In the genomic region with DNA sequence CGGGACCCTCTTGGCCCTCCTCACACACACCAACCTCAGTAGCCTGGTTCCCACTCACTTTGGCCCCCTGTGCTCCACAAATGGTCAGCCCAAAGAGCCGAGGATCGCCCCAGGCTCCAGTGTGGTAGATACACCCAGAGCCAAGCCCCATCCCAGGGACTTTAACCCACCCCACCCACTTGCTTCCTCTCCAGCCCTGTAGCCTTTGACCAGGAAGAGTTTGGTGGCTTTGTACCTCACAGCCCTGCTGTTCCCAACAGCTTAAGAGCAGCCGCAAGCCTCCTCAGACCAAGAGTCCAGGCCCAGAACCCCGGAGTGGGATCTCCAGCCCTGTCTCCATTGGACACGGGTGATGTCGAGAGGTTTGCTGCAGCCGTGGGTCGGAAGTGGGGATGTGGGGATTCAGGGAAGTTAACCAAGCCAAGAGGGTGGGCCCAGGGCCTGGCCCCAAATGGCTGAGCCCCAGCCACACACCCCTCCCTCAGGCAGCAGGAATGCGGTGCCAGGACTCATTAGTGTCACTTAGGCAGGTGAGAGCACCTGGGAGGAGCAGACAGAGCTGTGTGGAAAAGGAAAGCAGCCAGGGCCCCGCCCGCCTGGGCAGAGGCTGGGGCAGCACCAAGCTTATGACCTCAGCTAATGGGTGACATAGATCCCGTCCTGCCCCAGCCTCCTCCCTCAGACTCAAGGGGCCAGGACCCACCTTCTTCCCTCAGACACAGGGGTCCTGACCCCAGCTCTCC, we compare ENCODE assay signal across 23 mouse cellular contexts. TPM values are rescaled to one million over a fixed set of nuclear protein-coding genes. Genes with fewer than 3 reads are reported as not detected.
DNase-seq lines count a peak whose midpoint lies in the region; ATAC-seq and TF ChIP-seq lines count a peak whose summit lies in the region.
"Had no signal": no experiment of that assay in that cellular context is flagged by ENCODE, and none has a peak within 500 bp of the region (broad histone marks: within the 10 kb centered on the region; RNA-seq: fewer than 3 reads in every experiment).

No protein-coding gene starts in this region.

- DNase-seq in kidney, adult 9 months = peak; percentile 65
- DNase-seq in large intestine, adult 2 months (ENCODE audit: low read depth, low spot score) = peak; percentile 89
- peak; percentile 84 for DNase-seq in lung, postnatal 25 days (ENCODE audit: low spot score)
- DNase-seq in gastrocnemius, adult 2 months = no peak
- DNase-seq in layer of hippocampus, adult 11-12 months (ENCODE audit: low spot score) = no peak
- DNase-seq: cerebellum, adult 11-12 months; heart, adult 2 months; heart, postnatal 14 days; right cerebral cortex, adult 18-20 months had no signal

- no peak for TF ChIP-seq CTCF in gastrocnemius, adult 2 months (IDR thresholded peaks at IDR 0.05)

- H3K27ac ChIP-seq in kidney, embryonic 15.5 days = no peak overlapping the region
- no peak overlapping the region for H3K27ac ChIP-seq in gastrocnemius, adult 2 months
- H3K27ac ChIP-seq in hindbrain, embryonic 16.5 days (ENCODE audit: low read depth, low read length) = no peak overlapping the region
- H3K27ac ChIP-seq: forebrain, embryonic 15.5 days; heart, adult 2 months; hindbrain, postnatal 0 days; macrophage; midbrain, embryonic 13.5 days had no signal

- H3K27me3 ChIP-seq in kidney, embryonic 15.5 days = peaks cover 14% of the 10 kb centered on the region
- peaks cover 10% of the 10 kb centered on the region; the same call in 1 of the 2 replicates for H3K27me3 ChIP-seq in hindbrain, embryonic 16.5 days (replicated peaks; ENCODE audit: control insufficient read depth, insufficient read depth, low read length)

- no peaks in the 10 kb centered on the region for H3K36me3 ChIP-seq in kidney, embryonic 15.5 days
- H3K36me3 ChIP-seq in hindbrain, embryonic 16.5 days (ENCODE audit: control insufficient read depth, insufficient read depth, low read length) = no peaks in the 10 kb centered on the region
- H3K36me3 ChIP-seq: forebrain, embryonic 15.5 days; G1E; midbrain, embryonic 13.5 days had no signal

- H3K9ac ChIP-seq in kidney, embryonic 15.5 days = no peak overlapping the region
- no peak overlapping the region for H3K9ac ChIP-seq in hindbrain, embryonic 16.5 days (ENCODE audit: low read depth, low read length)
- H3K9ac ChIP-seq: forebrain, embryonic 15.5 days; midbrain, embryonic 13.5 days had no signal

- no peaks in the 10 kb centered on the region; the same call in 1 of the 2 replicates for H3K9me3 ChIP-seq in kidney, embryonic 15.5 days (replicated peaks)
- H3K9me3 ChIP-seq in hindbrain, embryonic 16.5 days (ENCODE audit: control insufficient read depth, low read length) = no peaks in the 10 kb centered on the region
- H3K9me3 ChIP-seq: forebrain, embryonic 15.5 days; midbrain, embryonic 13.5 days had no signal

- peaks cover 16% of the 10 kb centered on the region for H3K4me1 ChIP-seq in kidney, embryonic 15.5 days
- peaks cover 7% of the 10 kb centered on the region for H3K4me1 ChIP-seq in hindbrain, embryonic 16.5 days (ENCODE audit: control insufficient read depth, insufficient read depth, low read depth, low read length)

- no peak overlapping the region for H3K4me3 ChIP-seq in kidney, embryonic 15.5 days (replicated peaks)
- no peak overlapping the region for H3K4me3 ChIP-seq in gastrocnemius, adult 2 months
- no peak overlapping the region for H3K4me3 ChIP-seq in hindbrain, embryonic 16.5 days (ENCODE audit: low read length)
- H3K4me3 ChIP-seq: forebrain, embryonic 15.5 days; heart, adult 2 months; midbrain, embryonic 13.5 days had no signal

- ATAC-seq in kidney, embryonic 15.5 days (replicated peaks; ENCODE audit: low FRiP score) = no peak
- ATAC-seq in hindbrain, embryonic 16.5 days = no peak
- ATAC-seq: forebrain, embryonic 15.5 days; hindbrain, postnatal 0 days; midbrain, embryonic 13.5 days had no signal

- no peak overlapping the region for H3K4me2 ChIP-seq in kidney, embryonic 15.5 days
- no peak overlapping the region for H3K4me2 ChIP-seq in hindbrain, embryonic 16.5 days (ENCODE audit: low read length)
- H3K4me2 ChIP-seq: forebrain, embryonic 15.5 days; midbrain, embryonic 13.5 days had no signal

- intact Hi-C loops in gastrocnemius, adult 2 months (cut with DNase I) = loop anchor here (5.0 kb wide), 1 partner anchor 34 kb away; no protein-coding TSS in a partner anchor

- WGBS in kidney, embryonic 15.5 days = 66% methylated on average over 13 of the region's 13 CpGs
- 19% methylated on average over 13 of the region's 13 CpGs for WGBS in large intestine, adult 2 months
- WGBS in hindbrain, embryonic 16.5 days = 76% methylated on average over 13 of the region's 13 CpGs

RNA-seq across cellular contexts. Expression of gene Myh14, which starts 2.5 kb away (rescaled TPM):
- polyA plus RNA-seq in kidney, embryonic 15.5 days (2015; fragmentation: Nextera tagmentation; extraction: Ambion mirVana) = 1.6 and 2.7 TPM in 2 replicates
- 163 and 237 TPM in 2 replicates for polyA plus RNA-seq in large intestine, adult 2 months (2012; rRNA removed)
- total RNA-seq in gastrocnemius, adult 2 months (2021) = 10 to 100 TPM; 32.0 to 36.7 TPM
- polyA plus RNA-seq in hindbrain, embryonic 16.5 days (2015; fragmentation: Nextera tagmentation; extraction: Ambion mirVana) = 5.0 and 8.0 TPM in 2 replicates
- total RNA-seq: G1E had no signal
- polyA plus RNA-seq: G1E, macrophage had no signal

RNA-seq across cellular contexts. Expression of gene Izumo2, which starts 40.4 kb away (rescaled TPM):
- not detected in 2 replicates for polyA plus RNA-seq in kidney, embryonic 15.5 days (2015; fragmentation: Nextera tagmentation; extraction: Ambion mirVana)
- polyA plus RNA-seq in large intestine, adult 2 months (2012; rRNA removed) = not detected in 2 replicates
- not detected for total RNA-seq in gastrocnemius, adult 2 months (2021)
- not detected in 2 replicates for polyA plus RNA-seq in hindbrain, embryonic 16.5 days (2015; fragmentation: Nextera tagmentation; extraction: Ambion mirVana)
- total RNA-seq: adrenal gland, adult 18-20 months; G1E; gastrocnemius, adult 18-20 months; heart, adult 2 months; heart, postnatal 14 days; hindbrain, postnatal 0 days; layer of hippocampus, adult 8-10 months; left cerebral cortex, adult 8-10 months had no signal
- polyA plus RNA-seq: C2C12; forebrain, embryonic 15.5 days; G1E; heart, adult 2 months; hindbrain, postnatal 0 days; limb, embryonic 14.5 days; macrophage; midbrain, embryonic 13.5 days; spleen, adult 2 months had no signal

Comparison
In these comparisons a context has a peak if more than half of its experiments do, and no peak if none do; other contexts are left out.
1. DNase-seq: peak in kidney, adult 9 months (single experiment), large intestine, adult 2 months (single experiment) and lung, postnatal 25 days (single experiment); none in gastrocnemius, adult 2 months (single experiment) and layer of hippocampus, adult 11-12 months (single experiment).
2. RNA of gene Myh14, which starts 2.5 kb away (polyA plus RNA-seq): 163 to 237 TPM in large intestine, adult 2 months; 5.0 to 8.0 TPM in hindbrain, embryonic 16.5 days and 1.6 to 2.7 TPM in kidney, embryonic 15.5 days; every median in the first group is over 10 times any median in the second.